Mouse (Mus musculus) hindbrain, embryonic 13.5 days (tissue): ENCODE data around the gene Babam2. TPM values are rescaled to one million over a fixed set of nuclear protein-coding genes. Genes with fewer than 3 reads are reported as not detected.

Experiments used
- ATAC-seq: fragments of 200-750 bp; cut with Nextera tagmentation; 2 replicates; pipeline ENCODE4 v1.8.0; 2017; ENCODE audit warnings: moderate TSS enrichment; ENCODE audit not compliant: low FRiP score
- H3K27ac ChIP-seq: fragments of 300-500 bp; sonication (generic); 2 replicates; pipeline ENCODE4 v1.5.1; 2015; ENCODE audit warnings: inconsistent platforms, mild to moderate bottlenecking, moderate library complexity
- H3K27me3 ChIP-seq: fragments of 300-500 bp; sonication (generic); 2 replicates; pipeline ENCODE4 v1.6.1; 2015; ENCODE audit warnings: mild to moderate bottlenecking, inconsistent platforms
- H3K36me3 ChIP-seq: fragments of 300-500 bp; sonication (generic); 2 replicates; pipeline ENCODE4 v1.6.1; 2015; ENCODE audit warnings: mild to moderate bottlenecking, inconsistent platforms
- H3K4me1 ChIP-seq: fragments of 300-500 bp; sonication (generic); replicated peaks from 2 replicates; pipeline ENCODE4 v1.6.1; 2015; ENCODE audit warnings: inconsistent platforms
- H3K4me2 ChIP-seq: fragments of 300-500 bp; sonication (generic); 2 replicates; pipeline ENCODE4 v1.6.1; 2015; ENCODE audit warnings: inconsistent platforms, mild to moderate bottlenecking, moderate library complexity
- H3K4me3 ChIP-seq: fragments of 300-500 bp; sonication (generic); 2 replicates; pipeline ENCODE4 v1.5.1; 2015; ENCODE audit warnings: mild to moderate bottlenecking, inconsistent platforms
- H3K9ac ChIP-seq: fragments of 300-500 bp; sonication (generic); 2 replicates; pipeline ENCODE4 v1.6.1; 2015; ENCODE audit warnings: mild to moderate bottlenecking, inconsistent platforms
- H3K9me3 ChIP-seq: fragments of 300-500 bp; sonication (generic); 2 replicates; pipeline ENCODE4 v1.6.1; 2016; ENCODE audit warnings: inconsistent platforms
- WGBS: fragments of 180-500 bp; shearing (Covaris S2); methylation state at CpG from one replicate; pipeline ENCODE4 v1.1.7; 2015; 5-methylcytosine and 5-hydroxymethylcytosine counted together
- polyA plus RNA-seq: library from polyadenylated mRNA; unstranded; fragments of >200 nt; fragmentation: Nextera tagmentation; extraction: Ambion mirVana; gene quantifications from 2 replicates; pipeline ENCODE4 v1.2.1, GENCODE M21; 2015

Gene Babam2
- polyA plus RNA-seq, 1 experiment from 2014 or later, result 58.4 TPM

DNA sequence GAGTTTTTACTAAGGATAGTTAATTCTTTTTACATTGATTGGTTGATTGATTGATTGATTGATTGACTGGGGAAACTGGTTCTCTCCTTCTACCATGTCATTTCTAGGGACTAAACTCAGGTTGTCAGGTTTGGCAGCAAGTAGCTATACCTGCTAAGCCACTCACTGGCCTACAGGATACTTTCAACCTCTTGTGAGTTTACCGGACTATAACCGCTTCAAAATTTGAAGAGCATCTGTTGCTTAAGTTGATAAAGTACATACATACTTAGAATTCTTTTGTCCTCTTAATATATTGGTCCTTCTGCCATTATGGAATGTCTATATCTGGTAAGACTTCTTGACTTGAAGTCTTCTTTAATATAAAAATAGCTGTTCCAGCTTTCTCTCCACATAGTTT lies 363.0 kb downstream of the Babam2 start:
- Histone ChIP-seq H3K27ac (no peak overlapping the region), H3K27me3 (no peaks in the 10 kb centered on the region), H3K9me3 (no peaks in the 10 kb centered on the region), H3K4me2 (no peak overlapping the region), H3K4me1 (no peaks in the 10 kb centered on the region), H3K4me3 (no peak overlapping the region), H3K36me3 (no peaks in the 10 kb centered on the region), H3K9ac (no peak overlapping the region)
- 99% methylated on average over 2 of the region's 2 CpGs for WGBS
- no peak for ATAC-seq

DNA sequence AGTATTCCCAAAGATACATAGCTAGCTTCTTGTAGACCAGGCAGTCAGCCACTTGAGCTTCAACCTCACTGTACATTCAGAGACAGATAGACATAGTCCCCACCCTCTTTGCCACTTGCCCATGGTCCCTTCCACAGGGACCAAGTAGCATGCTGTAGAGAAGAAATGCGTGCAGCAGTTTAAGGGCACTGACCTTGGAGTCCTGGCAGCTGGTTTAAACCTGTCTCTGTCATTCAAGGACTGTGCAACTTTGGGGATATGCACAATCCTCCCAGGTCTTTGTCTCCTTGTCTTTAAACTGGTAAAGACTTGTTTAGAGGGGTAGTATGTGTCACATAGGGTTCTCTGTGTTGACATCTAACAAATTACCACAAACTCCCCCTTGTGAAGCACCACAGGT lies 364.4 kb downstream of the Babam2 start:
- no peak for ATAC-seq
- H3K4me2 ChIP-seq, result no peak overlapping the region

DNA sequence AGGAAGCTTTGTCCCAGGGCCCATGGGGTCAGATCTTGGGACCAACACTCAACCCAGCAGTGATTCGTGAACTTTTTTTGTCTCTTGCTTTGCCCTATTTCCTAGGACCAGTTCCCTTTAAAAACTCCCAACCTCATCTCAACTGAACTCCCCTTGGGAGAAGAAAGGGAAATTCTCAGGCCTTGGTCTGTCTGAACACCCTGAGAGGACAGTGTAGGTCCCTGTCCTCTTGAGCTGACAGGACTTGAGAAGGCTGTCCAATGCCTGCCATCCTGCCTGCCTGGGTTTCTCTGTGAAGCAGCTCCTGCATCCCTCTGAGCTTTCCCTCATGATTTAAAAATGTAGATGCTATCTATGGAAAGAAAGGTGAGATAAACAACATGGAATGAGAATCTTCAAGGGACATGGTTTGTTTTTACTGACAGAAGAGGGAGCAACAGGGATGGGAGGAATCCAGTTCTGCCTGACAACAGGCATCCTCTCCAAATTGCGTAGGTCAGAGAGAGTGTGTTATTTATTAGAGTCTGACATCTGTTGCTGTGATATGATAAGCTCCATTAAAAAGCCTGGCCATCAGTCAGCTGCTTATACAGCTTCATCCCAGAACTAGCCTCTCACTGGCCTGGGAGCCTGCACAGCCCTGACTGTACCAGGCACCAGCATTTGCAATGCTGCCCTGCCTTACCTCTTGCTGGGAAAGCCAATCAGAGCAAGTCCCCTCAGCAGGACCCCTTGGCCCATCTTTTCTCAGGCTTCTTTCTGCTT lies 367.0 kb downstream of the Babam2 start:
- 88% methylated on average over 2 of the region's 2 CpGs for WGBS
- no peak overlapping the region for H3K27ac ChIP-seq
- ATAC-seq, result no peak

More for the DNA sequence above, 364.4 kb downstream of the Babam2 start:
- WGBS, result 75% methylated on average over 1 of the region's 1 CpGs
- Histone ChIP-seq H3K9me3 (no peaks in the 10 kb centered on the region), H3K4me3 (no peak overlapping the region), H3K4me1 (no peaks in the 10 kb centered on the region), H3K36me3 (no peaks in the 10 kb centered on the region), H3K27me3 (no peaks in the 10 kb centered on the region), H3K27ac (no peak overlapping the region), H3K9ac (no peak overlapping the region)

DNA sequence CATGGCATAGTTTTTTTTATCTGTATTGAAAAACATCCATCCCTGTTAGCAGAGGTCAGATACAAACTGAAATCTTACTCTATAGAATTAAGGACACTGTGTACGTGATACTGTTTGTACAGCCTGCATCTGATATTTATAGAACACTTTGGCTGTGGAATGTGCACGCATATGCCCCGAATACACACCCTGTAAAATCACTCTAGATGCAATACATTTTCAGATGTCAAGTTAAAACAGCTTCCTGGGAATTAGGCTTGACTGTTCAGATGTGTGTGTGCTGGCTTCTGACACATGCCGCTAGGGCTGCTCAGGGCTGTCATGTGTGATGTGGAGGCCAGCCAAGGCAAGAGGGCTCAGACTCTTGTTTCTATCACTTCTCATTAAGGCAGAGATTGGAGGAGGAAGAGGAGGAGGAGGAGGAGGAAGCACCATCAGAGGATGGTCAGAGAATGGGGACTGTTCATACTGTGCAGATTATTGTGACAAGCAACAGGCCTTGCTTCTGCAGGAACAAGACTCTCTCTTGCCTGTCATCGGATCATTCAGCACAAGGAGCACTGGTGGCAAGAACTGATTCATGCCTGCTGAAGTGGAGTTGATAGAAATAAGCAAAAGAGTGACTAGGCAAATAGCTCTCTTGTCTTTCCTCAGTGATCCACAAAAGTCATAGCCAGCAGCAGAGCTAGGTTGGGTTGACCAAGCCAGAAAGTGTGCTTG lies 368.7 kb downstream of the Babam2 start:
- Histone ChIP-seq H3K9ac (no peak overlapping the region), H3K4me3 (no peak overlapping the region), H3K27me3 (no peaks in the 10 kb centered on the region), H3K27ac (no peak overlapping the region), H3K36me3 (no peaks in the 10 kb centered on the region), H3K9me3 (no peaks in the 10 kb centered on the region), H3K4me1 (no peaks in the 10 kb centered on the region), H3K4me2 (no peak overlapping the region)
- 90% methylated on average over 5 of the region's 5 CpGs for WGBS
- ATAC-seq, result no peak

More for the DNA sequence above, 367.0 kb downstream of the Babam2 start:
- Histone ChIP-seq H3K9ac (no peak overlapping the region), H3K4me3 (no peak overlapping the region), H3K9me3 (no peaks in the 10 kb centered on the region), H3K27me3 (no peaks in the 10 kb centered on the region), H3K4me1 (no peaks in the 10 kb centered on the region), H3K36me3 (no peaks in the 10 kb centered on the region), H3K4me2 (no peak overlapping the region)

DNA sequence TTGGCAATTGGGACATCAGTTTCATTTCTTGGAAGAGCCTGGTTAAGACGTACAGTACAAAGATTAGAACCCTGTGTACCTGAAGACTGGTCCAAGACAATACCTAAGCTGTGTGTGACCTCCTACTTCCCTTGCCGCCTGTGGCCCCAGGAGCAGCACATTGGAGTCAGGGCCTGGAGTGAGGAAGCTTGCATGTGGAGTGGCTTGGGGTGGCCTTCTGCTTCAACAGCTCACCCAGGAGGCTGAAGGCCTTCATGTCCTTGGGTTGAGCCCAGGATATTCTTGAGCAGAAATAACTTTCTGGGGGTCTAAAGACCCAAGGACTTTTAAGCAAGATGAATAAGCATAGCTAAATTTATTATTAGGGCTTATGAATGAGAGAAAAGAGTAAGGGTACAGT lies 369.4 kb downstream of the Babam2 start:
- H3K27ac ChIP-seq, result no peak overlapping the region
- WGBS, result 95% methylated on average over 2 of the region's 2 CpGs
- no peaks in the 10 kb centered on the region for H3K36me3 ChIP-seq
- H3K9me3 ChIP-seq, result no peaks in the 10 kb centered on the region
- H3K4me2 ChIP-seq, result no peak overlapping the region
- H3K4me3 ChIP-seq, result no peak overlapping the region
- no peaks in the 10 kb centered on the region for H3K27me3 ChIP-seq
- no peak overlapping the region for H3K9ac ChIP-seq
- H3K4me1 ChIP-seq, result no peaks in the 10 kb centered on the region
- ATAC-seq, result no peak

DNA sequence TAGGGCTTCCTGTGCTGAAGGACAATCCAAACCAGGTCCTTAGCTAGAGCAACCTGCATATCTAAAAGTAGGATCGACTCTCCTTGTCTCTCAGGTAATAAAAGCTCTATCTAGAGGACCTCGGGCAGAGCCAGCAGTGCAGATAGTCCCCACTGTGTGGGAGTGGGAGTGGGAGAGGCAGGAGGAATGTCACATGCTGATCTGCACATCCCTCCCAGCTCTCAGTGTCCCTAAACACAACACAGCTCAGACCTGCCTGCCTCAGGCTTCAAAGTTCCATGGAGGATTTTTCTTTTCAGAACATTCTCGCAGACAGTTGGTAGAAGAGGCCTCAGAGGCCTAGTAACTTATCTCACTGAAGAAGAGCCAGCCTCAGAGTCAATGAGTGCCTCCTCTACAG lies 371.1 kb downstream of the Babam2 start:
- no peak overlapping the region for H3K9ac ChIP-seq
- H3K9me3 ChIP-seq, result no peaks in the 10 kb centered on the region
- H3K27me3 ChIP-seq, result no peaks in the 10 kb centered on the region
- ATAC-seq, result no peak
- H3K4me3 ChIP-seq, result no peak overlapping the region
- 88% methylated on average over 3 of the region's 3 CpGs for WGBS
- no peaks in the 10 kb centered on the region for H3K36me3 ChIP-seq
- no peaks in the 10 kb centered on the region for H3K4me1 ChIP-seq
- H3K4me2 ChIP-seq, result no peak overlapping the region
- no peak overlapping the region for H3K27ac ChIP-seq

DNA sequence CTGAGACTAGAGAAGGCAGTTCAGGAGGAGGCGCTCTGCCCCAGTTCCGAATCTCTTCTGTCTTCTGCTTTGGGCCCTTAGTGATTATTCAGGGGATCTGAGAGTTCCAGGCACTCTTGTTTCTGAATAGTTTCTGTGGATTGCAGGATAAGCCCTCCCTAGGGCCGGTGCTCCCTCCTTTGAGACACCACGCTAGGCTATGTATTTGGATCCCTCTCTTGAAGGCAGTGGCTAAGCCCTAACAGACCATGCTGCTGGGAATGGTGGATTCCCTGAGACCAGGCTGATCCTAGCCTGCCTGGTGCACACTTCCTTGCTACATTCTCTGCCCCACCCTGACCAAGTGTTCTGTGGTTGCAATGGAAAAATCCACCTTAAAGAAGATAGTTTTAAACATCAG lies 371.6 kb downstream of the Babam2 start:
- no peaks in the 10 kb centered on the region for H3K27me3 ChIP-seq
- H3K36me3 ChIP-seq, result no peaks in the 10 kb centered on the region
- no peak overlapping the region for H3K4me3 ChIP-seq
- H3K4me1 ChIP-seq, result no peaks in the 10 kb centered on the region
- H3K27ac ChIP-seq, result no peak overlapping the region
- H3K9ac ChIP-seq, result no peak overlapping the region
- 75% methylated on average over 4 of the region's 4 CpGs for WGBS
- H3K4me2 ChIP-seq, result no peak overlapping the region
- no peaks in the 10 kb centered on the region for H3K9me3 ChIP-seq
- no peak for ATAC-seq

DNA sequence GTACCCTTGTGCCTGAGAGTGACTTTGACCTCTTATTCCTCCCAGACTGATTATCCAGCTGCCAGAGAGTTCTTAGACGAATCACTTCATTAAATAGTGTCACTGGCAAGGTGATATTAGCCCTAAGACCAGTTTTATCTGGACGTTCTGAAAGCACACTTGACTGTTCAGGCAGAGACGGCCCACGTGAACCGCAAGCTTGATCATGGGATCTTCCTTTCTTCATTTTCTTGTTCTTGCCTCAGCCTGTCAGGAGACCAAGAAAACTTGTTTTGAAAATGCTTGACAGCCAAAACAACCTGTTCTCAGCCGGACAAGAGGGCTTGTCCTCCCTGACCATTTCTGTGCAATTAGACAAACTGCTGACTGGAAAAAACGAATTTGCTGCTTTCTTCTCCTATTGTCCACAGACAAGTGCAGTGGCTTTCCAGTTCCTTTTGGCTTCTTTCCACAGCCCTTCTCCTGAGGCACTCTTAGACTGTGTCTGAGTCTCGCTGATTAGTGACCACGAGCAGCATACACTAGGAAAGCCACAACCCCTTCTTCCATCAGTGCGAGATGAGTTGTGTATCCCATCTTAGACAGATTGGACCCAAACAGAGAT lies 372.2 kb downstream of the Babam2 start:
- H3K4me1 ChIP-seq, result no peaks in the 10 kb centered on the region
- no peak overlapping the region for H3K9ac ChIP-seq
- H3K27me3 ChIP-seq, result no peaks in the 10 kb centered on the region
- no peaks in the 10 kb centered on the region for H3K9me3 ChIP-seq
- H3K4me3 ChIP-seq, result no peak overlapping the region
- ATAC-seq, result no peak
- H3K4me2 ChIP-seq, result no peak overlapping the region
- H3K36me3 ChIP-seq, result no peaks in the 10 kb centered on the region
- WGBS, result 86% methylated on average over 10 of the region's 10 CpGs
- no peak overlapping the region for H3K27ac ChIP-seq

DNA sequence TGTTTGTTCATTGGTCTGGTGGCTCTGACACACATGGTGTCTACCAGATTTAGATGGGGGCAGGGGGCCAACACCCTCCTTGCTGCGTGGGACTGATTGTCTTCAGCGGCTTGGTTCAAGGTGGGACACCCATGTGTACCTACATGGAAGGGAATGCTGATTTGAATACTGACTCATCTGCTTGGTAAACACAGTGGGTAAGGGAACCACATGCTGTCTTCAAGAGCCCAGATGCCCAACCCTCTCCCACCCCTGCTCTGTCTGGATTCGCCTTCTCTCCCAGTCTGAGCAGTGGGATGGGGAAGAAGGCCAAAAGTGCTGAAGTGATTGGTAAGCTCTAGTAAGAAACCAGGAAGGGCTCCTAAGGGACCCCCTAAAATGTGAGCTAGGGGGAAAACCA lies 373.3 kb downstream of the Babam2 start:
- no peak for ATAC-seq
- no peak overlapping the region for H3K4me3 ChIP-seq
- no peak overlapping the region for H3K4me2 ChIP-seq
- H3K27ac ChIP-seq, result no peak overlapping the region
- H3K9me3 ChIP-seq, result no peaks in the 10 kb centered on the region
- no peaks in the 10 kb centered on the region for H3K36me3 ChIP-seq
- H3K9ac ChIP-seq, result no peak overlapping the region
- H3K4me1 ChIP-seq, result no peaks in the 10 kb centered on the region
- 88% methylated on average over 3 of the region's 3 CpGs for WGBS
- H3K27me3 ChIP-seq, result no peaks in the 10 kb centered on the region

DNA sequence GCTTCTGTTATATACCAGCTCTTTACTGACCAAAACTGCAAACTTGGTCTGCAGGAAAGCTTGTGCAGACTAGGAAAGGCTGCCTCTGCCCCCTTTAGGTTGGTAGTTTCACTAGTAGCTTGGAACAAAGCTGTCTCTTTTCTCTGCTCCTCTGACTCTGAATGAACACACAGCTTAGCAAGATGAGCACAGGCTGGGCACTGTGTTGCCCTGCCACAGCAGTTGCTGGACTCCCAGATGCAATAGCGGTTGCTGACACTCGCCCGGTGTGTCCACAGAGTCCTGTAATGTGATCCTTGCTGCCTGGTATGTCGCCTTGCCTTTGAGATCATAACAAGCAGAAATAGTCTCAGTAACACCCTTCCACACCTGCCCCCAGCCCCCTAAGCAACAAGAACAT lies 373.8 kb downstream of the Babam2 start:
- no peak overlapping the region for H3K9ac ChIP-seq
- H3K4me3 ChIP-seq, result no peak overlapping the region
- H3K27me3 ChIP-seq, result no peaks in the 10 kb centered on the region
- H3K36me3 ChIP-seq, result no peaks in the 10 kb centered on the region
- ATAC-seq, result no peak
- no peaks in the 10 kb centered on the region for H3K4me1 ChIP-seq
- H3K4me2 ChIP-seq, result no peak overlapping the region
- no peaks in the 10 kb centered on the region for H3K9me3 ChIP-seq
- H3K27ac ChIP-seq, result no peak overlapping the region
- WGBS, result 85% methylated on average over 4 of the region's 4 CpGs

DNA sequence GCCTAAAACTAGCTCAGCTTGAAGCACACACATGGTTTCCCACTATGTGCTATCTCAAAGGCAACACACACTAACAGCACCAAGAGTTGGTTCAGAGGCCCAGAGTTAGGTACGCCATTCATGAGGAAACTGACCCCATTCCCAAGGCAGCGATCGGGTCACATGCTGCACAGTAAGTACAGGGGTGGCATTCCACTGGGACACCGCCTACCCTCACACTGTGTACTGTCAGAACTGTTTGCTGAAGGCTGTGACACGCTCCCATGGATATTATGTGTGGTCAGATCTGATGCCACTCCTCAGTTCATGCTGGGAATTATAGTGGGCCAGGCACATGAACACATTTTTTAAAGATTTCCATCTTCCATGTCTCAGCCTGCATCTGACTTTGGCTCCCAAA lies 374.3 kb downstream of the Babam2 start:
- H3K4me1 ChIP-seq, result no peaks in the 10 kb centered on the region
- no peak overlapping the region for H3K4me2 ChIP-seq
- no peak overlapping the region for H3K27ac ChIP-seq
- H3K36me3 ChIP-seq, result no peaks in the 10 kb centered on the region
- 95% methylated on average over 5 of the region's 5 CpGs for WGBS
- no peak for ATAC-seq
- H3K9me3 ChIP-seq, result no peaks in the 10 kb centered on the region
- H3K9ac ChIP-seq, result no peak overlapping the region
- H3K4me3 ChIP-seq, result no peak overlapping the region
- no peaks in the 10 kb centered on the region for H3K27me3 ChIP-seq

DNA sequence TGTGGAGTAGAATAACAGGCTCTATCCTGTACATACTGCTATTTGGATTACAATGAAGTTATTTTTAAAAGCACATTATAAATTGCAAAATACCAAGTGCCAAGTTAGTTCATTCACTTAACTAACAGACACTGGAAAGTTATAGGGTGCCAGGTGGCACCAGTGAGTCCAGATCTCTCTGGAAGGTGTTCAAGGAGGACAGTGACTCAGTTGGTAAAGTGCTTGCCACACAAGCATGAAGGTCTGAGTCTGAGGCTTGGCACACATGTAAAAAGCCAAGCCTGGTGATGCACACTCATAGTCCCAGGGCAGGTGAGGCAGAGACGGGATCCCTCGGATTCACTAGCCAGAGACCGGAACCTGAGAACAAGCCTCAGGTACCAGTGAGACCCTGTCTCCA lies 375.4 kb downstream of the Babam2 start:
- Histone ChIP-seq H3K4me2 (no peak overlapping the region), H3K27me3 (no peaks in the 10 kb centered on the region), H3K9me3 (no peaks in the 10 kb centered on the region), H3K9ac (no peak overlapping the region), H3K4me1 (no peaks in the 10 kb centered on the region), H3K36me3 (no peaks in the 10 kb centered on the region), H3K27ac (no peak overlapping the region), H3K4me3 (no peak overlapping the region)
- WGBS, result over 99% methylated on average over 3 of the region's 3 CpGs
- ATAC-seq, result no peak

DNA sequence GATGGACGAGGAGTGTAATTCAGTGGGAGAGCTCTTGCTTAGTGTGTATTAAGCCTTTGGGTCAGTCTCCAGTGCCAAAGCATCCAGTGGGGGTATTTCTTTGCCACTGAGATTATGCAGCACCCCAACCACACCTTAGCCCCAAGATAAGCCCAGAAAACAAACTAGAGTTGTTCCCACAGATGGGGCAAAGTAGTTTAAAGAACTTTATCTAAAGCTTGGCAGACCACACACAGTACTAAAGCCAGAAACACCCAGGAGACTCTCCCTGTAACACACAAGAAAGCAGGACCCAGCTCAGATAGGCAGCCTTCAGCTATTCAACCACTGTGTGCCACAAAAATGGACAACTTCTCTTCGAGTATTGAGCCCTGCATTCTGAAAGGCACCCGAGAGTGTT lies 376.6 kb downstream of the Babam2 start:
- Histone ChIP-seq H3K9ac (no peak overlapping the region), H3K4me2 (no peak overlapping the region), H3K4me3 (no peak overlapping the region), H3K36me3 (no peaks in the 10 kb centered on the region), H3K9me3 (no peaks in the 10 kb centered on the region), H3K27me3 (no peaks in the 10 kb centered on the region), H3K27ac (no peak overlapping the region), H3K4me1 (no peaks in the 10 kb centered on the region)
- ATAC-seq, result no peak
- 87% methylated on average over 3 of the region's 3 CpGs for WGBS
